Mouse (Mus musculus) left cerebral cortex, adult 11 months (tissue): ENCODE data around the gene Memo1.
"Not testable (repeated sequence)": the region's sequence is repeated elsewhere in the genome, so short reads cannot be mapped to it uniquely, and the experiment has no call there.

Experiments
- DNase-seq: peaks from one replicate; pipeline ENCODE4 v3.0.0; 2022; ENCODE audit warnings: low spot score

Gene Memo1

DNA sequence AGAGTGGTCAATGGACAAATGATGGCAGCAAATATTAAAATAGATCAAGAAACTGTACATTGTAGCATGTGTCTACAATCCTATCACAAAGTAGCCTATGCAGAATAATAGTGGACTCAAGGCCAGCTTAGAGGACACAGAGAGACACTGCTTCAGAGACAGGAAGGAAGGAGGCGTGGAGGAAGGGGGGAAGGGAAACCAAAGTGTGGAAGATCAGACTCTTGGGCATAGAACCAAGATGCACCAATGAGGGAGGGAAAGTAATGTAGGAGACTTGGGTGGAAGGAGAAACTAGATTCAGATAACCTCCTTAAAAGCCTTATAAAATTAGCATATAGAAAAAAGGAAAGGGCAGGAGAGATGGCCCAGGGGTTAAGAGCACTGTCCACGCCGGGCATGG lies 32.9 kb downstream of the Memo1 start:
- DNase-seq, result no peak

DNA sequence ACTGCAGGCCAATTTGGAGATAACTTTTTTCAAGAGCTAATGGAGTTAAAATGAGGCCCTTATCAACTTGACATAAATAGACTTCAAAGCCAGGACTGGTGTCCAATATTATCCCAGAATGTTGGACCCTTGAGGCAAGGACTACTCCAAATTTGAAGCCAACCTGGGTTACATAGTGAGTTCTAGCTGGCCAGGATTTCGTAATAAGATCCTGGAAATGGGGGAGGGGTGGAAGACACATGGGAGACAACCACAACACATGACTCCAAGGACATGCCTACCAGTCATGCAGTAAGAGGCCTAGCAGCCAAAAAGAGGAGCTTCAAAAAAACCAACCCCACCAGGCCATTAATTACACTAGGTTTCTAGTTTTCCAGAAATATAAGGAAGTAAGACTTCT lies 50.0 kb downstream of the Memo1 start:
- DNase-seq, result no peak

DNA sequence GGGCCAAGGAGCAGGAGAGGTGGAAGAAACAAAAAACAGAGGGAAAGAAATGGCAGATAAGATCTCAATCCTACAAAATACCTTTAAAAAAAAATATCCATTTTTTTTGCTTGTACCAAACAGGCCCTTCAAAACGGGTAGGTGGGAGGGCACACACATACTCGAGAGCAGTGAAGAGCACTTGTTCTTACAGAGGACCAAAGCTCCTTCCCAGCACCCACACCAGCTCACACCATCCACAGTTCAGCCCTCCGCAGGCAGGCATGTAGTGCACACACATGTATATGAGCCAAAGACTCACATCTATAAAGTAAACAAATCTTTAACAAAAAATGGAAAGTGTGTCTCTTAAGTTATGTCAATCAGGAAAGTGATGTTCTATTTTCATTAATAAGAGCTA lies 52.5 kb downstream of the Memo1 start:
- no peak for DNase-seq

DNA sequence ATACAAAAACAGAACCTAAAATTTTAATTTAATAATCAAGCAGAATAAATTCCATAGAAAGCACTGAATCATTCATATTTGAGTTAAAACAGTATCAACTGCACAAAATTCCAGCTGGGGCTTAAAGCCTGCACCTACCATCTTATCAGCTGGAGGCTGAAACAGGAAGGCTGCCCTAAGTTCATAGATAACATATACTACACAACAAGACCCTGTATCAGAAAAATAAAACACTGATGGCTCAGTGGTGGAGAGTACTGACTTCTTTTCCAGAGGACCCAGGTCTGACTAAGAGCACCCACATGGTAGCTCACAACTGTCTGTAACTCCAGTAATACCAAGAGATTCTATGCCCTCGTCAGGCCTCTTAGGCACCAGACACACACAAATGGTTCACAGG lies 55.0 kb downstream of the Memo1 start:
- DNase-seq, result no peak

DNA sequence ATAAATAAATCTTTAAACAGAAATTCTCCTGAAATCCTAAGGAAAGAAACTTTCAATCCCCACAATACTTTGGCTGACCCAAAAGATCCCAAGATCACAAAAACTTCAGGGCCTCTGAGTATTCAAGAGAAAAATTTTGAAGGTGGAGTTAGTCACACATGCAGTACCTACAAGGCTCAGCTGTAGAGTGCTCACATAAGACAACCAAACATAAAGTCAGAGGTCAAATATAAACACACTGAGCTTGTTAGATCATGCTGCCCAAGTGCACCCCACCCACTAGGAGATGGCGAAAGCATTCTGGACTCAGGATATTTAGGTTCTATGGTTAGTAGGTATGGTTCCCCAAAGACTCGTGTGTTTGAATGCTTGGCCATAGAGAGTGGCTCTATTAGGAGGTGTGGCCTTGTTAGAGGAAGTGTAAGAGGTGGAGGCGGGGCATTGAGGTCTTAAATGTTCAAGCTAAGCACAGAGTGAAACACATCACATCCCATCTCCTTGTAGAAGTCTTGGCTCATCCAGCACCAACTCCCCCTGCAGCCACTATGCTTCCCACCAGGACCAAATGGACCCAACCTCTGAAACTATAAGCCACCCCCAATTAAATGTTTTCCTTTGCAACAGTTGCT lies 67.1 kb downstream of the Memo1 start:
- DNase-seq, result no peak

DNA sequence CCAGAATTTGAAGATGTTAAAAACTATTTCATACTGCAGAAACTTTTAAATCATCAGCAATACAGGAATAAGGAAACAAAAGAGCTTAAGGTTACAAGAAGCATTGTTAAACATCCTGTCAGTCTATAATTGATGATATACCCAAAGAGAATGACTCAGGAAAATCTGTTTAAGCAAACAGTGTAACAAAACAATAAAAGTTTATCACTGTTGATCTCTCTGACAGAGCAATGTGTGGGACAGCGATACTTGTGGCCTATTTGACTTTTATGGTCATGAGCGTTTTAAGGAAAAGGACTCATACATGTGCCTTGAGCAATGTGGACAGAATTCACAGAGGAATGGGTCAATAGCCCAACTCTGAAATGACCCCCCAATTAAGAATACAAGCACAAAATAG lies 78.0 kb downstream of the Memo1 start:
- DNase-seq, result no peak

DNA sequence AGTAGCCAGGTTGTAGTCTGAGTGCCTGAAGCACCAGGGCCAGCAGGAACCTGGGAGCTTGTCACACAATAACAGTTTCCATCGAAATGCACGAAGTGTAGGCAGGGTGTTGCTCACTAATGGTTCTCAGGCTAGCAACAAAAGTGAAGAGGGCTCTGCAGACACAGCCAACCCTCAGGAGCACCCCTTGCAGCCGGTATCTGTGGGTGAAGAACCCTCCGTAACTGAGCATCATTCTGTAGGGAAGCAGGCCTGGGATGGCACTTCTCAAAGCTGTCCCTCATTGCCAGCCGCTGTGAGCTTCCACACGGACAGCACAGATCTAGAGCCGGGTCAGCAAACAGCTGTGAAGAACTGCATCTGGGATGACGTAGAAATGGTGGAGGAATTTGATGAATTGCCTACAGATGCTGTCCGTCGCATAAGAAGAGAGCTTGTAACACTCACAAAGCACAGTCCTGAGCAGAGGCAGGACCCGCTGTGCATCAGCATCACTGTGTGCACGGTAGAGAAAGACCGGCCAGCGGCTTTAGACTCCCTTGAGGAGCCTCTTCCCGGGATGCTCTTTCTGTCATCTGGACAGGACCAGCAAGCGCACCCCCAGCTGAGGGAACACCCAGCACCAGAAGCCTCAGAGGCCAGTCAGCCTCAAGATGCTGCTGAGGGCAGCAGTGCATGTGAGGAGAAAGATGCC lies 82.3 kb downstream of the Memo1 start:
- DNase-seq, result not testable (repeated sequence)

DNA sequence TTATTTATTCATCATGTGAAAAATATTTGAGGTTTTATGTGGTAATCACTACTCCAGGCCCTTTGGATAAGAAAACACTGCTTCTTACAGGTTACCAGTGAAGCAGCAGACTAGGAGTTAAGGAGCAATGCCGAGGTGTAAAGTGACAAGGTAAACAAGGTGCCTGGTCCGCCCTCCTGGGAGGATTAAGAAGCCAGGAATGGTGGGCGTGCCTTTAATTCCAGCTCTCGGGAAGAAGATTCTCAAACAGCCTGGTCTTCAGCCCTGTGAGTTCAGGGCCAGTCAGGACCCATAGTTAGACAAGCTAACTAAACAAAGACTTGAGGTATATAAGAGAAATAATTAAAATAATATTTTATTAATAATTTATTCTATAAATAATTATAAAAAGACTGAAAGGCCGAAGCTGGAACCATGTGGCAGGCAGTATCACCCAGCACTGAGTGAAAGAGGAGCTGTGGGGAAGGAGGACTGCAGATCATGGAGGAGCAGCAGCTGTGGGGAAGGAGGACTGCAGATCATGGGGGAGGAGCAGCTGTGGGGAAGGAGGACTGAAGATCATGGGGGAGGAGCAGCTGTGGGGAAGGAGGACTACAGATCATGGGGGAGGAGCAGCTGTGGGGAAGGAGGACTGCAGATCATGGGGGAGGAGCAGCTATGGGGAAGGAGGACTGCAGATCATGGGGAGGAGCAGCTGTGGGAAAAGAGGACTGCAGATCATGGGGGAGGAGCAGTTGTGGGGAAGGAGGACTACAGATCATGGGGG lies 86.0 kb downstream of the Memo1 start:
- DNase-seq, result no peak

DNA sequence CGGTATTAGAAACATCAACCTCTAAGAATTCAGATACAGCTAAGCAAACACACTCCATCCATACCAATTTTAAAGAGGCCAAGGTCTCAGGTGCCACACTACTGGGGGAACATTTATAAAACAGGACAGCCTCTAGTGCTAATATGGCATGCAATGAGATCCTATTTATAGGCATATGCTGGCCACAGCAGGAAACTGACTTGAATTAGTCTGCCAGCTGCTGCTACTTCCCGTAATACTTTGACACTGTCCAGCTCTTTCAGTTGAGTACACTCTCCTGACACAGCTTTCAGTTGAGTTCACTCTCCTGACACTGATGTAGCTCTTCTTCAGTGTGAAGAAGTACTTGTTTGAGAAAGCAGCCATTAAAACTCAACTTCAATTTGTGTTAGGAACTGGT lies 99.4 kb downstream of the Memo1 start:
- no peak for DNase-seq

DNA sequence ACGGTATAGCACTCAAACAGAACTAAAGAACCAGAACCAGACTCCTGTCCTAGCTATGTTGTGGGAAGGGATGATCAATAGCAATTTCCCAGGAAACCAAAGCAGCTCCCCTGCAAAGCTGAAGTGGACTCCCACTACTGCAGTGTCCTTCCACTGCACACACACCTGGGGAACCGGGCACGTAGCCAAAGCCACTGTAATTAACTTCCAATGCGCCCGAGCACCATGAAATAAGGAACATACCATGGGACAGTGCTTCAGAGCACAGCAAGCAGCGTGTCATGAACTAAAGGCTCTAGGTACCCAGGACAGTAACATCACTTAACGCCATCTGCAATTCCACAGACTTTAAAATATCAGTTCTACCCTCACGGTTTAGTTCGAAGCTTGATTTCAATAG lies 100.6 kb downstream of the Memo1 start:
- DNase-seq, result no peak

DNA sequence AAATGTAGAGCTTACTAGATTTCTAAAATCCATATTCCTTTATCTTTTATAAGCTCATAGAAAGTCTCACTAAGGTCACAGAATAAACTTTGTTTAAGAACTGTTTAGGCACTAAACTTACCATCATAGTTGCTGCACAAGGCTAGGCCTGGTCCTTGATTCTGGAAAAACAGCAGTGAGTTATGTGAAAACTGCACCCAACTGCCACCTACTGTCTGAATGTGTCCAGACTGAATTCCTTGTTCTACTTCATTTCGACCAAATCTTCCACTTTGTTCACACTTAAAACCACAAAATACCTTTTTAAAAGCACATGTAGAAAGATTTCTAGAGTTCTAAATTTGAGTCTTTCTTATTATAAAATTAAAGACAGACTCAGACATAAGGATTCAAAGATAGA lies 101.9 kb downstream of the Memo1 start:
- no peak for DNase-seq

DNA sequence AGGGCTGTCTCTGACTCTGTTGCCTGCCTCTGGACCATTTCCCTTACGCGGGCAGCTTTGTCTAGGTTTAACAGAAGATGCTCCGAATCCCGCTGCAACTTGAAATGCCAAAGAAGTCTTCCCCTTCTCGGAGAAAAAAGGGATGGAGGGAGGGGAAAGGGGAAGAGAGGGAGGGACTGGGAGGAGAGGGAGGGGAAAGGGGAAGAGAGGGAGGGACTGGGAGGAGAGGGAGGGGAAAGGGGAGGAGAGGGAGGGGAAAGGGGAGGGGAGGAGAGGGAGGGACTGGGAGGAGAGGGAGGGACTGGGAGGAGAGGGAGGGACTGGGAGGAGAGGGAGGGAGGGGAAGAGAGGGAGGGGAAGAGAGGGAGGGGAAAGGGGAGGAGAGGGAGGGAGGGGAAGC lies 103.9 kb downstream of the Memo1 start:
- no peak for DNase-seq

DNA sequence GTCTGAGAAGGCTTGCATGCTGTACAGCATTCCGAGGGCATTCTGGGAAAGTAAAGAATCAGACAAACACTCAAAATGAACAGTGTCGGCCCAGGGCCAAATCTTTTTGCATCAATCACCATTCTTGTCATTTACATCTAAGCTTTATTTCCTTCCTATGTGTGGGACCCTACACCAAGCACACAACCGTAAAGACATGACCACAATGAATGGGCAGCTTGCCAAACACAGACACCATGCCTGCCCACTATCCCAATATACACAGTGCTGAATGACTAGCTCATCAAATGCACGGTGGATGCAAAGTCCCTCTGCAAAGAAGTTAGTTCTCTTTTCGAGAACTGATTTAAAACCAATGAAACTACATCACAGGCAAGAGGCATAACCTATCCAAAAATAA lies 109.1 kb downstream of the Memo1 start:
- DNase-seq, result no peak

DNA sequence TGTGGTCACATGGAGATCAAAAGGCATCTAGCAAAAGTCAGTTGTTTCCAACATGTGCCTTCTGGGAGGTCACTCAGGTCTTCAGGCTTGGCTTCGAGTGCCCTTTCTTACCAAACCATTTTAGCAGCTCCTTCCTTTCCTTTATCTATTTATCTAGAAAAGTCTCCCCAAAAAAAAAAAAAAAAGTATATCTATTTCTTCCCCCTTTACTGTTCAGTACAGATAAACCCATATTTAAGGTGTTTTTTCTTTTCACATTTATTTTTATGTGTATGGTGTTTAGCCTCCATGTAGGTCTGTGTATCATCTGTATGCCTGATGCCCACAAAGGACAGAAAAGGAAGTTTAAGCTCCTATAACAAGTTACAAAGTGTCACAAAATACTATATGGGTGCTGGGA lies 110.6 kb downstream of the Memo1 start:
- no peak for DNase-seq

DNA sequence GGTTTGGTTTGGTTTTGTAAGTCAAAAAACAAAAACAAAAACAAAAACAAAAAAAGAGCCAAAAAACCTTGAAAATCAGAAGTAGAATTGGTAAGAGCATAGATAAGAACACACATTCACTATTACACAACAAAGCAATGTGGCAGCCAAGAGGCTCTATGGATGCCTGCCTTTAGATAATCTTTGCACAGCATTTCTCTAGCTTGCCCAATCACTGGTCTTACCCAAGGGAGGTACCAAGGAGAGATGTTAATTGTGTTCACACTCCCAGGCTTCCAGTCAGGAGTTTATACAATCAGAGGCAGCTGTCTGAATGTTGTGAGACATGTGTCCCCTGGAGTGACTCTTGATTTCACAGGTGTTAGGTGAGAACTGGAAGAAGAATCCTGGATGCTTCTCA lies 114.4 kb downstream of the Memo1 start:
- no peak for DNase-seq

DNA sequence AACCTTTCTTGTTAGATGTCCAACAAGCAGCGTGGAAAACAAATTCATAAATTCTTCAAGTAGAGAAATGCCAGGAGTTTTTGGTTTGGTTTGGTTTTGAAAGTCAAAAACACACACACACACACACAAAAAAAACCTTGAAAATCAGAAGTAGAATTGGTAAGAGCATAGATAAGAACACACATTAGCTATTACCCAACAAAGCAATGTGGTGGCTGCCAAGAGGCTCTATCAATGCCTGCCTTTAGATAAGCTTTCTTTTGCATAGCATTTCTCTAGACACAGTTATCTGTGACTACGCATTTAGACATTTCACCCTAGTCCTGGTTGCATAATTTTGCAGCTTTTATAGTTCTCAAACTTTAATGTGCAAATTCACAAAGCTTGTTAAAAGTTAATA lies 115.7 kb downstream of the Memo1 start:
- DNase-seq, result not testable (repeated sequence)

DNA sequence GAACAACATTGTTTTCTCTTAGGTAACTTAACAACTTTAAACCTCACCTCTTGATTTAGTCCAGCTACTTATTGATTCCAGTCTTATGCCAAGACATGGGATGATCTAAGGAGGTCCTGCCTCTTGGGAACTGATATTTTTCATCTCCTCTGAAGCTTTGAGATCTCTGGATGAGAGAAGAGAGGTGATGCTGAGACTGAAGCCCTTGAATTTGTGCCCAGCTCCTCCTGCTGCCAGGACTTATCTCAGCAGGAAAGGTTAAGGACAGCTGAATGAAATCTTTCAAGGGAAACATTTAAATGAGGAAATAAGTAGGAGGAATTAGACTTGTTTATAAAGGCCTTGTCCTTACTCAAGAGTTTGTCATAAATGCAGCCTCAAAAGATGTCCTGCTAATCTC lies 121.6 kb downstream of the Memo1 start:
- no peak for DNase-seq

DNA sequence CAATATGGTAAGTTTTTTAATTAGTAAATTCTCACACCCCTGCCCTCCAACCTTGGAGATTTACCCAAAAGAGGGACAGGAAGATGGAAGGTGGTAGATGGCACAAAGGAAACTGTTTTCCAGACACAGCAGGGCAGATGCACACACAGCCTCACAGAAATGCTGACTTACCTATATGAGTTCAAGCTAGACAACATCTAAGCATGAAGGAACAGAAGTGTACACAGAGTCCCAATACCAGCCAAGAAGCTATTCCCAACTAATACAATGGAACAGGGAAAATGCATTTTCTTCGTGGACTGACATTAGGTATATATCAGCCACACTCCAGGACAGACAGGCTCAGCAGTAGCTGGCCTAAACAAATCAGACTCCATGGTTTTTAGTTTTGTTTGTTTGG lies 122.5 kb downstream of the Memo1 start:
- DNase-seq, result no peak

DNA sequence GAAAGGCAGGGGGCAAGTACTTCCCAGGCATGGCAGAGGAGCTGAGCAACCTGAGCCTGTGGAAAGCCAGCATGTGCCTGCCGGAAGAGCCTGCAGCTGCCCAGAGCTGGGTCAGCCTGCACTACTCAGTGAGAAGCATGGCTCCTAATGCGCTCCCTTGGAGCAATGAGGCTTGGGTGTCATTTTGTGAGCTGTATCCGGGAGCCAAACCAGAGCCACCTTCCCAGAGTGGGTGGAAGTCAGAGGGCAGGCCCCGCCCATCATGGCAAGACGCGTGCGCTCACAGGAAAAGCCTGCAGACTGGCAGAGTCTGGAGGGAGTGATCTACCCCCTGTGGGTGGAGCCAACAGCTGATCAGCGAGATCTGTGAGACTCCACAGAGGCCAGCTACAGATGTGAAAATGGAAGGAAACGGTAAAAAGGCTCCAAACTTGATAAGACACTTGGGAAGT lies 135.9 kb downstream of the Memo1 start:
- no peak for DNase-seq

DNA sequence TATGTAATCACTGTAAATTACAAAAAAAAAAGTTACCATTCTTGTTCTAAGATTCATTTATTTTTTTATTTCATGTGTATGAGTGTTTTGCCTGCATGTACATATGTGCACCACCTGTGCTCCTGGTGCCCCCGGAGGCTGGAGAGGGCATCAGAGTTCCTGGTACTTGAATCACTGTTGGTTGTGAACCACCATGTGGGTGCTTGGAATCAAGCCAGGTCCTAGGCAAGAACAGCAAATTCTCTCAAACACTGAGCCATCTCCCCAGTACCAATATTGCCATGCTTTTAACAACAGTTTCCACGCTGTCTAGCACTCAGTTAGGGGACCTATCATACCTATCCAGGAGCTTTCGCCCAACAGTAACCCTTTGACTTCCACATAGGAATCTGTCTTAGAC lies 137.2 kb downstream of the Memo1 start:
- DNase-seq, result no peak
